Mouse (Mus musculus): ENCODE measurements around the gene Tmem145. TPM values are rescaled to one million over a fixed set of nuclear protein-coding genes. Genes with fewer than 3 reads are reported as not detected.
A peak's percentile ranks its signal among the peaks of the same experiment; 100 is the strongest.

The Tmem145 gene
- polyA plus RNA-seq, 1 experiment from 2014 or later, result 0.16 TPM

- H3K9me3 ChIP-seq (ENCODE audit: control insufficient read depth, low read length), result no peaks in the 10 kb centered on the region
- H3K9ac ChIP-seq (ENCODE audit: low read depth, low read length), result no peak overlapping the region
- no peak for ATAC-seq (replicated peaks; ENCODE audit: low FRiP score)
- peak overlapping the region; percentile 59 for H3K4me3 ChIP-seq (ENCODE audit: low read depth, low read length)
- no peak for DNase-seq (ENCODE audit: low spot score)
- WGBS, result 7% methylated on average over 2 of the region's 2 CpGs
- 0 out of 2 replicates have a peak, but pooled peaks cover 5% of the 10 kb centered on the region for H3K4me1 ChIP-seq (replicated peaks; ENCODE audit: control insufficient read depth, insufficient read depth, low read length)
- no peaks in the 10 kb centered on the region for H3K36me3 ChIP-seq (ENCODE audit: control insufficient read depth, insufficient read depth, low read length)
- no peak overlapping the region for H3K27ac ChIP-seq (ENCODE audit: low read depth, low read length)
- H3K27me3 ChIP-seq (replicated peaks; ENCODE audit: control insufficient read depth, insufficient read depth, low read length), result peaks cover 59% of the 10 kb centered on the region
- H3K4me2 ChIP-seq, result peak overlapping the region; percentile 88
These were observed 425 bp upstream of the Tmem145 start for GRCm38 (mm10) chr7:25305481-25305880.

- ATAC-seq (replicated peaks; ENCODE audit: low FRiP score), result no peak
- H3K9ac ChIP-seq (ENCODE audit: low read depth, low read length), result no peak overlapping the region
- H3K9me3 ChIP-seq (ENCODE audit: control insufficient read depth, low read length), result no peaks in the 10 kb centered on the region
- WGBS, result 41% methylated on average over 2 of the region's 2 CpGs
- no peaks in the 10 kb centered on the region for H3K36me3 ChIP-seq (ENCODE audit: control insufficient read depth, insufficient read depth, low read length)
- no peak overlapping the region for H3K4me2 ChIP-seq
- H3K27ac ChIP-seq (ENCODE audit: low read depth, low read length), result no peak overlapping the region
- peaks cover 65% of the 10 kb centered on the region for H3K27me3 ChIP-seq (replicated peaks; ENCODE audit: control insufficient read depth, insufficient read depth, low read length)
- no peak for DNase-seq (ENCODE audit: low spot score)
- 0 out of 2 replicates have a peak, but pooled peaks cover 5% of the 10 kb centered on the region for H3K4me1 ChIP-seq (replicated peaks; ENCODE audit: control insufficient read depth, insufficient read depth, low read length)
- no peak overlapping the region for H3K4me3 ChIP-seq (ENCODE audit: low read depth, low read length)
These were observed 699 bp downstream of the Tmem145 start for GRCm38 (mm10) chr7:25306614-25306996.

DNA sequence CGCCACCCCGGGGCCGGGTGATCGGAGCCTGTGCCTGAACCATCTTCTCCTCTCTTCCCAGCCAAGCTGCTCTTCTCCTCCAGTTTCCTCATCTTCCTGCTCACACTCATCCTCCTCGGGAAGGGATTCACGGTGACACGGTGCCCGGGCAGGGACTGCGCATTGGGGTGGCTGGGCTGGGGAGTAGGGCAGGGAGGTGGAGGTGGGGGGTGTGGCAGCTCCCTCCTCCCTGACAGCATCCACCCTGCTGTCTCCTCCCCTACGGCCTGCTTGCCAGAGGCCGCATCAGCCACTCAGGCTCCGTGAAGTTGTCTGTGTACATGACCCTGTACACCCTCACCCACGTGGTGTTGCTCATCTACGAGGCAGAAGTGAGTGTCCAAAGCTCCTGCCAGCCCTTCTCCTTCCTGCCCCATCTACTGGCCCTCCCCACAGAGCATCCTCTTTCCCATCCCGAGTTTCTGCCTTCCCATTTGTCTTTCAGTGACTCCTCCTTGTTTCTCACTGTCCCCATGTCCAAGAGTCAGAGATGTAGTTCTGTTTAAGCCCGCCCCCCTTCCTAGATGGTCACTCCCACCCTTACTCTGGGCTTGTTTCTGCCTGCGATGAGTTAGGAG, 2.9 kb downstream of the Tmem145 start:
- DNase-seq (ENCODE audit: low spot score) (no peak), ATAC-seq (replicated peaks; ENCODE audit: low FRiP score) (no peak)
- no peak overlapping the region for H3K27ac ChIP-seq (ENCODE audit: low read depth, low read length)
- H3K4me2 ChIP-seq, result no peak overlapping the region
- WGBS, result 60% methylated on average over 17 of the region's 17 CpGs
- 0 out of 2 replicates have a peak, but pooled peaks cover 5% of the 10 kb centered on the region for H3K4me1 ChIP-seq (replicated peaks; ENCODE audit: control insufficient read depth, insufficient read depth, low read length)
- H3K4me3 ChIP-seq (ENCODE audit: low read depth, low read length), result no peak overlapping the region
- peaks cover 73% of the 10 kb centered on the region for H3K27me3 ChIP-seq (replicated peaks; ENCODE audit: control insufficient read depth, insufficient read depth, low read length)
- no peaks in the 10 kb centered on the region for H3K9me3 ChIP-seq (ENCODE audit: control insufficient read depth, low read length)
- no peak overlapping the region for H3K9ac ChIP-seq (ENCODE audit: low read depth, low read length)
- no peaks in the 10 kb centered on the region for H3K36me3 ChIP-seq (ENCODE audit: control insufficient read depth, insufficient read depth, low read length)

GRCm38 (mm10) chr7:25309425-25309824, 3.5 kb downstream of the Tmem145 start:
- Histone ChIP-seq H3K9ac (ENCODE audit: low read depth, low read length) (no peak overlapping the region), H3K36me3 (ENCODE audit: control insufficient read depth, insufficient read depth, low read length) (no peaks in the 10 kb centered on the region), H3K9me3 (ENCODE audit: control insufficient read depth, low read length) (no peaks in the 10 kb centered on the region), H3K4me3 (ENCODE audit: low read depth, low read length) (no peak overlapping the region), H3K27ac (ENCODE audit: low read depth, low read length) (no peak overlapping the region), H3K4me1 (replicated peaks; ENCODE audit: control insufficient read depth, insufficient read depth, low read length) (0 out of 2 replicates have a peak, but pooled peaks cover 5% of the 10 kb centered on the region), H3K4me2 (no peak overlapping the region), H3K27me3 (replicated peaks; ENCODE audit: control insufficient read depth, insufficient read depth, low read length) (peaks cover 78% of the 10 kb centered on the region)
- WGBS, result 81% methylated on average over 9 of the region's 9 CpGs
- ATAC-seq (replicated peaks; ENCODE audit: low FRiP score), result no peak
- no peak for DNase-seq (ENCODE audit: low spot score)

DNA sequence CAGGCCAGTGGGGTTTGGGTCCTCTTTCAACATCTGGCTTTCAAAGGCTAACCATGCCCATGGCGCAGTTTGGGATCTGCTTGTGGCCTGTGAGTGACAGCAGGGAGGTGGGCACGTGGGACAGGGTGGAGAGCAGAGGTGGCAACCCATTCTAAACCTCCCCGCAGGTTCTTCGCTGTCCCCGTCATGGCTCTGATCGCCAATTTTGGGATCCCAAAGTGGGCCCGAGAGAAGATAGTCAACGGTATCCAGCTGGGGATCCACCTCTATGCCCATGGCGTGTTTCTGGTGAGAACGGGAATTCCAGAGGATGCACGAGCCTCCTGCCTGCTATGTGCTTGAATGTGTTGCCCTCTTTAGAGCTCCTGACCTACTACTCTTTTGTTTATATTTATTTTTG, 5.3 kb downstream of the Tmem145 start:
- DNase-seq (ENCODE audit: low spot score), result no peak
- H3K9ac ChIP-seq (ENCODE audit: low read depth, low read length), result no peak overlapping the region
- no peaks in the 10 kb centered on the region for H3K9me3 ChIP-seq (ENCODE audit: control insufficient read depth, low read length)
- no peak overlapping the region for H3K4me2 ChIP-seq
- H3K36me3 ChIP-seq (ENCODE audit: control insufficient read depth, insufficient read depth, low read length), result no peaks in the 10 kb centered on the region
- no peak overlapping the region for H3K4me3 ChIP-seq (ENCODE audit: low read depth, low read length)
- no peak for ATAC-seq (replicated peaks; ENCODE audit: low FRiP score)
- peaks cover 84% of the 10 kb centered on the region for H3K27me3 ChIP-seq (replicated peaks; ENCODE audit: control insufficient read depth, insufficient read depth, low read length)
- no peak overlapping the region for H3K27ac ChIP-seq (ENCODE audit: low read depth, low read length)
- H3K4me1 ChIP-seq (replicated peaks; ENCODE audit: control insufficient read depth, insufficient read depth, low read length), result peaks cover 14% of the 10 kb centered on the region
- WGBS, result 78% methylated on average over 11 of the region's 11 CpGs

GRCm38 (mm10) chr7:25313325-25313724, 7.4 kb downstream of the Tmem145 start:
- Histone ChIP-seq H3K9me3 (ENCODE audit: control insufficient read depth, low read length) (no peaks in the 10 kb centered on the region), H3K4me3 (ENCODE audit: low read depth, low read length) (no peak overlapping the region), H3K27me3 (replicated peaks; ENCODE audit: control insufficient read depth, insufficient read depth, low read length) (peaks cover 63% of the 10 kb centered on the region), H3K36me3 (ENCODE audit: control insufficient read depth, insufficient read depth, low read length) (no peaks in the 10 kb centered on the region), H3K4me1 (replicated peaks; ENCODE audit: control insufficient read depth, insufficient read depth, low read length) (peaks cover 19% of the 10 kb centered on the region), H3K9ac (ENCODE audit: low read depth, low read length) (no peak overlapping the region), H3K4me2 (no peak overlapping the region), H3K27ac (ENCODE audit: low read depth, low read length) (no peak overlapping the region)
- 31% methylated on average over 7 of the region's 7 CpGs for WGBS
- DNase-seq (ENCODE audit: low spot score) (no peak), ATAC-seq (replicated peaks; ENCODE audit: low FRiP score) (no peak)

DNA sequence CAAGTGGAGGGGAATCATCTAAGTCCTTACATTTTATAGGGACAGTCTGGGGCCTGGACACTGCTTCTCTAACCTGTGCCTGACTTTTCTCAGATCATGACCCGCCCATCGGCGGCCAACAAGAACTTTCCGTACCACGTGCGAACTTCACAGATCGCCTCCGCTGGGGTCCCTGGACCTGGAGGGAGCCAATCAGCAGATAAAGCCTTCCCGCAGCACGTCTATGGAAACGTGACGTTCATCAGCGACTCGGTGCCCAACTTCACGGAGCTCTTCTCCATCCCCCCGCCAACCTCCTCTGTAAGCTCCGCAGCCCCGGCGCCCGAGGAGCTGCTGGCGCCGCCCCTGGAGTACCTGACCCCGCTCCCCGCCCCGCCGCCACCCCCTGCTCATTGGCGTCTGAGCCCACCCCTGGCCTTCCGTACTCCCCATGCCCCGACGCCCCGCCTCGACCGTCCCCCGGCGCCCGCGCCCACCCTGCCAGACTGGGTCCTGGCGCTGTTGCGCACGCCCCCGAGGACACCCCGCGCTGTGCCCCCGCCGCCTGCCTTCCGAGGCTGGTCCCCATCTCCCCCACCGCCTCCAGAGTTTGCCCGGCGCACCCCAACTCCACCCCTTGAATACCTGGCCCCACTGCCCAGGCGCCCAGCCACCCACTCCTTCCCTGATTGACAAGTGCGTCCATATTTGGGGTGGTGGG, 8.8 kb downstream of the Tmem145 start:
- Histone ChIP-seq H3K4me1 (replicated peaks; ENCODE audit: control insufficient read depth, insufficient read depth, low read length) (peaks cover 19% of the 10 kb centered on the region), H3K9me3 (ENCODE audit: control insufficient read depth, low read length) (no peaks in the 10 kb centered on the region), H3K27me3 (replicated peaks; ENCODE audit: control insufficient read depth, insufficient read depth, low read length) (peaks cover 51% of the 10 kb centered on the region), H3K9ac (ENCODE audit: low read depth, low read length) (no peak overlapping the region; the same call in 1 of the 2 replicates), H3K4me3 (ENCODE audit: low read depth, low read length) (peak overlapping the region; percentile 49), H3K36me3 (ENCODE audit: control insufficient read depth, insufficient read depth, low read length) (no peaks in the 10 kb centered on the region), H3K4me2 (peak overlapping the region; percentile 92), H3K27ac (ENCODE audit: low read depth, low read length) (no peak overlapping the region)
- ATAC-seq (replicated peaks; ENCODE audit: low FRiP score), result no peak
- DNase-seq (ENCODE audit: low spot score), result no peak
- WGBS, result 4% methylated on average over 51 of the region's 51 CpGs

GRCm38 (mm10) chr7:25315306-25316041, 9.6 kb downstream of the Tmem145 start:
- DNase-seq (ENCODE audit: low spot score) (no peak), ATAC-seq (replicated peaks; ENCODE audit: low FRiP score) (no peak)
- Histone ChIP-seq H3K27ac (ENCODE audit: low read depth, low read length) (no peak overlapping the region), H3K9ac (ENCODE audit: low read depth, low read length) (no peak overlapping the region; the same call in 1 of the 2 replicates), H3K9me3 (ENCODE audit: control insufficient read depth, low read length) (no peaks in the 10 kb centered on the region), H3K4me2 (peak overlapping the region; percentile 92), H3K36me3 (ENCODE audit: control insufficient read depth, insufficient read depth, low read length) (no peaks in the 10 kb centered on the region), H3K4me3 (ENCODE audit: low read depth, low read length) (peak overlapping the region; percentile 49), H3K27me3 (replicated peaks; ENCODE audit: control insufficient read depth, insufficient read depth, low read length) (peaks cover 51% of the 10 kb centered on the region), H3K4me1 (replicated peaks; ENCODE audit: control insufficient read depth, insufficient read depth, low read length) (peaks cover 19% of the 10 kb centered on the region)
- 2% methylated on average over 62 of the region's 69 CpGs for WGBS

Data from liver, embryonic 11.5 days (tissue).